Mouse (Mus musculus): ENCODE measurements around the gene Znfx1. TPM values are rescaled to one million over a fixed set of nuclear protein-coding genes. Genes with fewer than 3 reads are reported as not detected.

Gene Znfx1
- polyA plus RNA-seq, 1 experiment from 2014 or later: 10.2 TPM

- Histone ChIP-seq H3K4me2 (ENCODE audit: low read depth, low read length) (no peak overlapping the region), H3K36me3 (ENCODE audit: control insufficient read depth, insufficient read depth, low read length) (peaks cover 24% of the 10 kb centered on the region), H3K4me1 (ENCODE audit: control insufficient read depth, insufficient read depth, low read length) (peaks cover under 1% of the 10 kb centered on the region), H3K9ac (ENCODE audit: low read depth, low read length) (no peak overlapping the region), H3K9me3 (ENCODE audit: control insufficient read depth, low read length) (no peaks in the 10 kb centered on the region), H3K4me3 (ENCODE audit: low read depth, low read length) (no peak overlapping the region), H3K27ac (replicated peaks; ENCODE audit: low read depth, low read length) (0 out of 2 replicates have a peak overlapping the region, but pooled peaks have one; percentile 1), H3K27me3 (replicated peaks; ENCODE audit: control insufficient read depth, insufficient read depth, low read length) (no peaks in the 10 kb centered on the region)
- no peak for DNase-seq (ENCODE audit: low spot score)
- ATAC-seq (ENCODE audit: low read depth): no peak
- 27% methylated on average over 6 of the region's 6 CpGs for WGBS
These were observed 4.0 kb upstream of the Znfx1 start for GRCm38 (mm10) chr2:167066528-167067516.

GRCm38 (mm10) chr2:167066031-167066430 is 3.2 kb upstream of the Znfx1 start:
- Histone ChIP-seq H3K9ac (ENCODE audit: low read depth, low read length) (no peak overlapping the region), H3K27me3 (replicated peaks; ENCODE audit: control insufficient read depth, insufficient read depth, low read length) (no peaks in the 10 kb centered on the region), H3K36me3 (ENCODE audit: control insufficient read depth, insufficient read depth, low read length) (peaks cover 24% of the 10 kb centered on the region), H3K27ac (replicated peaks; ENCODE audit: low read depth, low read length) (no peak overlapping the region), H3K4me1 (ENCODE audit: control insufficient read depth, insufficient read depth, low read length) (peaks cover 9% of the 10 kb centered on the region), H3K4me3 (ENCODE audit: low read depth, low read length) (no peak overlapping the region), H3K9me3 (ENCODE audit: control insufficient read depth, low read length) (no peaks in the 10 kb centered on the region), H3K4me2 (ENCODE audit: low read depth, low read length) (no peak overlapping the region)
- WGBS: 57% methylated on average over 1 of the region's 1 CpGs
- ATAC-seq (ENCODE audit: low read depth) (no peak), DNase-seq (ENCODE audit: low spot score) (no peak)

GRCm38 (mm10) chr2:167064601-167065295 is 1.9 kb upstream of the Znfx1 start:
- ATAC-seq (ENCODE audit: low read depth): no peak
- Histone ChIP-seq H3K4me1 (ENCODE audit: control insufficient read depth, insufficient read depth, low read length) (peaks cover 16% of the 10 kb centered on the region), H3K27me3 (replicated peaks; ENCODE audit: control insufficient read depth, insufficient read depth, low read length) (no peaks in the 10 kb centered on the region), H3K9ac (ENCODE audit: low read depth, low read length) (peak overlapping the region; percentile 89), H3K4me3 (ENCODE audit: low read depth, low read length) (peak overlapping the region; percentile 67), H3K36me3 (ENCODE audit: control insufficient read depth, insufficient read depth, low read length) (peaks cover 30% of the 10 kb centered on the region), H3K4me2 (ENCODE audit: low read depth, low read length) (peak overlapping the region; percentile 91), H3K9me3 (ENCODE audit: control insufficient read depth, low read length) (no peaks in the 10 kb centered on the region), H3K27ac (replicated peaks; ENCODE audit: low read depth, low read length) (peak overlapping the region; percentile 86)
- DNase-seq (ENCODE audit: low spot score): no peak
- 27% methylated on average over 9 of the region's 9 CpGs for WGBS

- ATAC-seq (ENCODE audit: low read depth) (no peak), DNase-seq (ENCODE audit: low spot score) (no peak)
- H3K36me3 ChIP-seq (ENCODE audit: control insufficient read depth, insufficient read depth, low read length): peaks cover 35% of the 10 kb centered on the region
- H3K9ac ChIP-seq (ENCODE audit: low read depth, low read length): peak overlapping the region; percentile 89
- H3K27me3 ChIP-seq (replicated peaks; ENCODE audit: control insufficient read depth, insufficient read depth, low read length): no peaks in the 10 kb centered on the region
- under 1% methylated on average over 7 of the region's 7 CpGs for WGBS
- H3K4me3 ChIP-seq (ENCODE audit: low read depth, low read length): peak overlapping the region; percentile 67
- H3K27ac ChIP-seq (replicated peaks; ENCODE audit: low read depth, low read length): peak overlapping the region; percentile 86
- H3K4me2 ChIP-seq (ENCODE audit: low read depth, low read length): peak overlapping the region; percentile 91
- H3K9me3 ChIP-seq (ENCODE audit: control insufficient read depth, low read length): no peaks in the 10 kb centered on the region
- H3K4me1 ChIP-seq (ENCODE audit: control insufficient read depth, insufficient read depth, low read length): peaks cover 16% of the 10 kb centered on the region
These were observed 1.2 kb upstream of the Znfx1 start for GRCm38 (mm10) chr2:167063906-167064496.

GRCm38 (mm10) chr2:167062497-167062911 is 311 bp downstream of the Znfx1 start:
- H3K36me3 ChIP-seq (ENCODE audit: control insufficient read depth, insufficient read depth, low read length): peaks cover 47% of the 10 kb centered on the region
- peak overlapping the region; percentile 86 for H3K27ac ChIP-seq (replicated peaks; ENCODE audit: low read depth, low read length)
- no peaks in the 10 kb centered on the region for H3K9me3 ChIP-seq (ENCODE audit: control insufficient read depth, low read length)
- peak overlapping the region; percentile 67 for H3K4me3 ChIP-seq (ENCODE audit: low read depth, low read length)
- ATAC-seq (ENCODE audit: low read depth): peak; percentile 93
- WGBS: 0% methylated on average over 9 of the region's 60 CpGs
- H3K4me1 ChIP-seq (ENCODE audit: control insufficient read depth, insufficient read depth, low read length): peaks cover 16% of the 10 kb centered on the region
- H3K9ac ChIP-seq (ENCODE audit: low read depth, low read length): peak overlapping the region; percentile 89
- H3K27me3 ChIP-seq (replicated peaks; ENCODE audit: control insufficient read depth, insufficient read depth, low read length): no peaks in the 10 kb centered on the region
- DNase-seq (ENCODE audit: low spot score): peak; percentile 97
- peak overlapping the region; percentile 69 for H3K4me2 ChIP-seq (ENCODE audit: low read depth, low read length)

- H3K4me3 ChIP-seq (ENCODE audit: low read depth, low read length): peak overlapping the region; percentile 67
- H3K4me2 ChIP-seq (ENCODE audit: low read depth, low read length): peak overlapping the region; percentile 69
- H3K9me3 ChIP-seq (ENCODE audit: control insufficient read depth, low read length): no peaks in the 10 kb centered on the region
- no peak overlapping the region for H3K27ac ChIP-seq (replicated peaks; ENCODE audit: low read depth, low read length)
- ATAC-seq (ENCODE audit: low read depth) (no peak), DNase-seq (ENCODE audit: low spot score) (no peak)
- H3K4me1 ChIP-seq (ENCODE audit: control insufficient read depth, insufficient read depth, low read length): peaks cover 16% of the 10 kb centered on the region
- peak overlapping the region; percentile 89 for H3K9ac ChIP-seq (ENCODE audit: low read depth, low read length)
- H3K27me3 ChIP-seq (replicated peaks; ENCODE audit: control insufficient read depth, insufficient read depth, low read length): no peaks in the 10 kb centered on the region
- WGBS: 17% methylated on average over 11 of the region's 11 CpGs
- H3K36me3 ChIP-seq (ENCODE audit: control insufficient read depth, insufficient read depth, low read length): peaks cover 57% of the 10 kb centered on the region
These were observed 1.3 kb downstream of the Znfx1 start for GRCm38 (mm10) chr2:167061381-167062034.

GRCm38 (mm10) chr2:167060761-167061160 is 2.1 kb downstream of the Znfx1 start:
- DNase-seq (ENCODE audit: low spot score) (no peak), ATAC-seq (ENCODE audit: low read depth) (no peak)
- Histone ChIP-seq H3K4me1 (ENCODE audit: control insufficient read depth, insufficient read depth, low read length) (peaks cover 16% of the 10 kb centered on the region), H3K27me3 (replicated peaks; ENCODE audit: control insufficient read depth, insufficient read depth, low read length) (no peaks in the 10 kb centered on the region), H3K4me3 (ENCODE audit: low read depth, low read length) (0 out of 2 replicates have a peak overlapping the region, but pooled peaks have one; percentile 5), H3K9ac (ENCODE audit: low read depth, low read length) (peak overlapping the region; percentile 89), H3K9me3 (ENCODE audit: control insufficient read depth, low read length) (no peaks in the 10 kb centered on the region), H3K4me2 (ENCODE audit: low read depth, low read length) (peak overlapping the region; percentile 69; the same call in 1 of the 2 replicates), H3K36me3 (ENCODE audit: control insufficient read depth, insufficient read depth, low read length) (peaks cover 59% of the 10 kb centered on the region), H3K27ac (replicated peaks; ENCODE audit: low read depth, low read length) (no peak overlapping the region)

- Histone ChIP-seq H3K27me3 (replicated peaks; ENCODE audit: control insufficient read depth, insufficient read depth, low read length) (no peaks in the 10 kb centered on the region), H3K4me1 (ENCODE audit: control insufficient read depth, insufficient read depth, low read length) (peaks cover 16% of the 10 kb centered on the region), H3K4me2 (ENCODE audit: low read depth, low read length) (peak overlapping the region; percentile 69; the same call in 1 of the 2 replicates), H3K4me3 (ENCODE audit: low read depth, low read length) (0 out of 2 replicates have a peak overlapping the region, but pooled peaks have one; percentile 5), H3K9ac (ENCODE audit: low read depth, low read length) (peak overlapping the region; percentile 89), H3K9me3 (ENCODE audit: control insufficient read depth, low read length) (no peaks in the 10 kb centered on the region), H3K36me3 (ENCODE audit: control insufficient read depth, insufficient read depth, low read length) (peaks cover 59% of the 10 kb centered on the region), H3K27ac (replicated peaks; ENCODE audit: low read depth, low read length) (no peak overlapping the region)
- 66% methylated on average over 3 of the region's 3 CpGs for WGBS
- DNase-seq (ENCODE audit: low spot score) (no peak), ATAC-seq (ENCODE audit: low read depth) (no peak)
These were observed 2.5 kb downstream of the Znfx1 start for GRCm38 (mm10) chr2:167060360-167060759.
